Mouse (Mus musculus) E14TG2a.4 (cell line): Measurements from ENCODE around the gene Ms4a14.

ENCODE experiments used
- CTCF ChIP-seq: conservative IDR thresholded peaks from 2 replicates; pipeline ENCODE4 v1.5.1; 2014; ENCODE audit warnings: low read length
- NANOG ChIP-seq: IDR thresholded peaks from 2 replicates; pipeline ENCODE4 v1.6.1; 2014; ENCODE audit warnings: borderline replicate concordance, low read length, mixed read lengths
- POU5F1 ChIP-seq: IDR thresholded peaks from 2 replicates; pipeline ENCODE4 v1.6.1; 2014; ENCODE audit warnings: low read length, borderline replicate concordance

GRCm38 (mm10) chr19:11349698-11350481 lies 35.6 kb upstream of the Ms4a14 start:
- TF ChIP-seq CTCF (no peak), NANOG (no peak), POU5F1 (no peak)
